Mouse (Mus musculus) MEL (cell line): Measurements from ENCODE around the gene 0610010F05Rik.

ENCODE experiments used
- CHD2 ChIP-seq: IDR thresholded peaks from 2 replicates; pipeline ENCODE4 v1.6.1; 2011; ENCODE audit warnings: low read length, improper control_type of control experiment
- CTCF ChIP-seq, 3 experiments: IDR thresholded peaks in 2 of 3; conservative IDR thresholded peaks in 1 of 3; 2 replicates each; pipeline ENCODE4 v1.5.1; 2011 to 2012; ENCODE audit warnings: low read length in 3 of 3, low read depth in 2 of 3, mild to moderate bottlenecking in 2 of 3, improper control_type of control experiment in 1 of 3, inconsistent platforms in 1 of 3, mixed read lengths in 1 of 3, moderate library complexity in 1 of 3; ENCODE audit not compliant: control insufficient read depth in 1 of 3, insufficient read depth in 1 of 3, poor library complexity in 1 of 3, severe bottlenecking in 1 of 3
- MYB ChIP-seq: IDR thresholded peaks from 2 replicates; pipeline ENCODE4 v1.6.1; 2011; ENCODE audit warnings: mild to moderate bottlenecking, low read depth, low read length, improper control_type of control experiment
- POLR2A ChIP-seq, 2 experiments: IDR thresholded peaks; 2 replicates each; pipeline ENCODE4 v1.6.1; 2011 to 2012; ENCODE audit warnings: low read length in 2 of 2, mild to moderate bottlenecking in 2 of 2, control low read depth in 1 of 2, improper control_type of control experiment in 1 of 2, low read depth in 1 of 2, moderate library complexity in 1 of 2; ENCODE audit not compliant: control insufficient read depth in 1 of 2, insufficient read depth in 1 of 2, poor library complexity in 1 of 2

- no peak for TF ChIP-seq CHD2
- TF ChIP-seq CTCF (IDR thresholded peaks at IDR 0.05 in 2 of 3, conservative IDR thresholded peaks at IDR 0.05 in 1 of 3; ENCODE audit: control insufficient read depth in 1 of 3, insufficient read depth in 1 of 3, low read depth in 2 of 3, low read length in 3 of 3, poor library complexity in 1 of 3, severe bottlenecking in 1 of 3) = no peak
- TF ChIP-seq MYB = no peak
- no peak for TF ChIP-seq POLR2A (IDR thresholded peaks at IDR 0.05; ENCODE audit: control insufficient read depth in 1 of 2, insufficient read depth in 1 of 2, low read depth in 1 of 2, low read length in 2 of 2, poor library complexity in 1 of 2)
These were observed 114.5 kb downstream of the 0610010F05Rik start for GRCm38 (mm10) chr11:23518981-23519380.
